Mouse (Mus musculus) telencephalon, adult 2 months (tissue): ENCODE data around the gene Hdac9.

Source experiments
- DNase-seq: peaks from one replicate; pipeline ENCODE4 v3.0.0-alpha.2; 2011; ENCODE audit warnings: low read depth, low spot score

The Hdac9 gene

DNA sequence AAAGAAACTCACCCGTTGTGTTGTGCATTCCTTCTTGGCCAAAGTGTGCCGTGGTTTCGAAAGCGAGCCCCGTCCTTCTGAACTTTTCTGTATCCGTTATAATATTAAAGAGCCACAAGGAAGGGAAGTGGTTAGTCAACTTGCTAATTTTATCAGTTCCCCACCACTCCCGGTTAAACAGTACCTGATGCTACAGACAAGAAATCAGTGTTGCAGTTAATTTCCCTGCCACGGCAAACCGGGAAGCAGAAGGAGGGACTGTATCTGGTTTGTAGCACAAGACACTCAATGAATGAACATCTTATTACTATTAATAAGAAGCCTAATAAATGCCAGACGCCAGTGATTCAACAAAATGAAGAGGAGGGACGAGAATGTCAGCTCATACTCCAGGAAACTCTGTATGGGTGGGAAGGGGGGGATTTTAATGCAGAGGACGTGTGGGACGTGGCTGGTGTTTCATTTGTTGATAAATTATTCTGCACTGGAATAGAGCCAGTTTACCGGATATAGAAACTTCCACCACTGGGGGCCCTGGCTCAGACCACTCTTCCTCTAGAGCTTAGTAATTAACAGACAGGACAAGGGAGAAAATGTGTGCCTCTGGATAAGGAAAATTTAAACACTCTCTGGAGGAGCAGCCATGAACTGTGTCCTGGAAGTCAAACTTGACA, 202.5 kb downstream of the Hdac9 start:
- no peak for DNase-seq

GRCm38 (mm10) chr12:34697981-34698380, 218.9 kb downstream of the Hdac9 start:
- no peak for DNase-seq

DNA sequence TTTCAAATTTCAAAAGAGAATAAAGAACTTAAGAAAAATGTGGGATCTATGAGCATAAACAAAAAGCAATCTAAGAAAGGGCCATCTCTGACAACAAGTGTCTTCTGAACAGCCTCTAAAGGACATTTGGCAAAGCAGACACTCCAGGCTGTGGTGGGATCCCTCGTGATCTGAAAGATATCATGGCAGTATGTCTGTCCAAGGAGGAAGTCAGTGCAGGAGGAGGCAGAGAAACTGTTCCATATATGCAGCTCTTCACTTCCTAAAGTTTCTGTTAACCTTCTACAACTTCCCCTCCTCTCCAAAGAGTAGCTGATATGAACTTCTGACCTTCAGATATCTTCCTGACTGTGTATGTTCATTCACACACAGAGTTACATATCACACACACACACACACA, 220.2 kb downstream of the Hdac9 start:
- DNase-seq: no peak

DNA sequence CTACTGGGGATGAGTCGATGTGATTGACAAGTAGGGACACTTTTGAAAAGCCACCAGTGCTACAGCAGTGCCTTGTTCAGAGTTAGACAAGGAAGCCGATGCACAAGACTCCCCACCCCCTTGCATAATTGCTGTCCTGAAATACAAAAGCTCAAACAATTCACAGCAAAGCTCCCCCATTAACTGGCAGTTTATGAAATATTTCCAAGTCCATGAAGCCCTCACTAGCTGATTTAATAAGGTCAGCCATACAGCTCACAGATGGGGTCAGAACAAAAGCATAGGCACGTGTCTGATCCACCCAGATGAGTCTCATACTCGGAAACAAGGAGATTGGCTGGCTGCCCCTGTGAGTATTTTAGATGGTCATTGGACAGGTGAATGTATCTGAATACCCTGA, 228.0 kb downstream of the Hdac9 start:
- no peak for DNase-seq

DNA sequence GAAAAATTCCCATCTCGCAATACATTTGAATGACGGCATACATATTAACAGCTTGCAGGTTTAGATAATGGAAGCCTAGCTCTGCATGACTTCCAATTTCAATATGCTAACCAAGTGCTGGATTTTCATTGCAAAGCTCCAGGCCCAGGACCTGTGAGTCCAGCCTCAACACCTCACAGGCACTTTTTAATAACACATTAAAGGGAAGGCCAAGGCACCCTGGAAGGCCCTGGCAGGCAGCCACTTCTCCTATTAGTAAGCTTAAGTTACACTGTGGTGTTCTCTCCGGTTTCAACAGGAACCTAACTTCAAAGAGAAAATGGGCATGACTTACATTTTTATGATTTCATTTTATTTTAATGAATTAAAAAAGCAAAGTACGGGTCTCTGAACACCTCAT, 233.5 kb downstream of the Hdac9 start:
- no peak for DNase-seq

- DNase-seq: no peak
Observed at GRCm38 (mm10) chr12:34682657-34683056, 234.2 kb downstream of the Hdac9 start.

- no peak for DNase-seq
Observed at GRCm38 (mm10) chr12:34680576-34680975, 236.3 kb downstream of the Hdac9 start.

GRCm38 (mm10) chr12:34677110-34677509, 239.8 kb downstream of the Hdac9 start:
- DNase-seq: no peak

GRCm38 (mm10) chr12:34674235-34674634, 242.7 kb downstream of the Hdac9 start:
- no peak for DNase-seq

- DNase-seq: no peak
Observed at GRCm38 (mm10) chr12:34673539-34673938, 243.4 kb downstream of the Hdac9 start.

DNA sequence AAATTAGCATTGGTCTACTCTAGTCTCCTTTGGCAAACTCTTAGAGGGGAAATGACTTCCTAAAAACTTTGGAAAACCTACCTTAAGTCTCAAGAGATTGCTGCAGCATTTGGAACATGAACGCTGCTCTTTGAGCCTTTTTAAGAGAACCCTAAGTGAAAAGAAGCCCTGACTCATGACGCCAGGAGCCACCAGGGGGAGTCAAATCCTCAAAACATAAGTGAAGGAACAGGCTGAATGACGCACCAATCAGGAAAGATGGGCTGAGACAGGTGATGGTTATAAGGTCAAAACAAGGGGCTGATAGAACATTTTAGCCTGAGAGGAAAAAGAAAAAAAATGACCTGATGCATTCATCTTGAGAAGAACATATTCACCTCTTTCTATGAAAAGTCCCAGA, 252.1 kb downstream of the Hdac9 start:
- peak; percentile 69 for DNase-seq

GRCm38 (mm10) chr12:34661378-34661777, 255.5 kb downstream of the Hdac9 start:
- DNase-seq: no peak

GRCm38 (mm10) chr12:34660027-34660426, 256.9 kb downstream of the Hdac9 start:
- no peak for DNase-seq

- DNase-seq: no peak
Observed at GRCm38 (mm10) chr12:34658568-34658967, 258.3 kb downstream of the Hdac9 start.

- peak; percentile 50 for DNase-seq
Observed at GRCm38 (mm10) chr12:34658119-34658518, 258.8 kb downstream of the Hdac9 start.

- DNase-seq: no peak
Observed at GRCm38 (mm10) chr12:34653615-34654014, 263.3 kb downstream of the Hdac9 start.

GRCm38 (mm10) chr12:34648753-34649152, 268.1 kb downstream of the Hdac9 start:
- DNase-seq: no peak

- DNase-seq: no peak
Observed at GRCm38 (mm10) chr12:34641705-34642259, 275.1 kb downstream of the Hdac9 start.

GRCm38 (mm10) chr12:34637238-34638124, 279.4 kb downstream of the Hdac9 start:
- DNase-seq: no peak

GRCm38 (mm10) chr12:34619101-34619500, 297.8 kb downstream of the Hdac9 start:
- no peak for DNase-seq

GRCm38 (mm10) chr12:34618321-34618720, 298.6 kb downstream of the Hdac9 start:
- DNase-seq: no peak

- DNase-seq: no peak
Observed at GRCm38 (mm10) chr12:34617836-34618235, 299.1 kb downstream of the Hdac9 start.

- DNase-seq: peak; percentile 51
Observed at GRCm38 (mm10) chr12:34614796-34615195, 302.1 kb downstream of the Hdac9 start.
